Mouse (Mus musculus) thymus, adult 18-20 months (tissue): ENCODE data around the gene Keg1.
"Not testable (repeated sequence)": the region's sequence is repeated elsewhere in the genome, so short reads cannot be mapped to it uniquely, and the experiment has no call there.

Source experiments
- DNase-seq, 2 experiments: peaks; one replicate each; pipeline ENCODE4 v3.0.0; 2022; ENCODE audit warnings: mixed read lengths in 2 of 2

Keg1 gene

DNA sequence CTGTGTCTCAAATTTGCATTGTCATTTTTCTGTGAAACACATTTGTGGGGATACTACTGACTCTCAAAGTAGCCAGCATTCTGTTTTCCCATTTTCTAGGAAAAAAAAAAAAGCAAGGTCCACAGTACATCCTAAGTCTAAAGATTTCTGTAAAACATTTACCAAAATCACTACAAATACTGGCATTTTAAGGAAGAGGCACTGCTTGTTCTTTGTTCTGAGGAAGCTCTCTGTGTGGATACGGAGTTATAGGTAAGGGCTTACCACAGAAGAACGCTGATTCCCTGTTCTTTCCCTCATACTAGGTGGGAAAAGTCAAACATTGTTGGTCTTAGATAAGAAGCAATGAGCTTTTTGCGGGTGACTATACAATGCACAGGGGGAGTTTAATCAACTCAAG, at the start of gene Keg1:
Gene Keg1, plus strand, starts transcription at position 197 of the 400 bp plus-strand sequence.
- no peak for DNase-seq

DNA sequence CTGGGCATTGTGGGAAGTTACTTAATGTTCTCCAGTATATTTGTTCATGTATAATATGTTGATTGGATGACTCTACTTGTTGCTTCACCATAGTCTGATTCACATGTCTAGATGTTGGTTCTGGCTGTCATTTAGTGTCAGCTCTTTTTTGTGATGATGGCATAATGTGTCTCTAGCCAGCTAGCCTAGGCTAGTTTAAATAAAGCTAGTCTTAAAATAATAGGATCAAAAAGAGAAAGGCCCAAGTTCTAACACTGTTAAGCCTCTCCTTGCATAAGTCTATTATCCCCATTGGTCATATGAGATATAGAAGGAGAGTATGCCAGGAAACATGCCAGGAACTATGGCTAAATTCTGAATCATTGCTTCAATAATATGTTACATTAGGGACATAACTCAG, 46.1 kb upstream of the Keg1 start:
- DNase-seq, result no peak

DNA sequence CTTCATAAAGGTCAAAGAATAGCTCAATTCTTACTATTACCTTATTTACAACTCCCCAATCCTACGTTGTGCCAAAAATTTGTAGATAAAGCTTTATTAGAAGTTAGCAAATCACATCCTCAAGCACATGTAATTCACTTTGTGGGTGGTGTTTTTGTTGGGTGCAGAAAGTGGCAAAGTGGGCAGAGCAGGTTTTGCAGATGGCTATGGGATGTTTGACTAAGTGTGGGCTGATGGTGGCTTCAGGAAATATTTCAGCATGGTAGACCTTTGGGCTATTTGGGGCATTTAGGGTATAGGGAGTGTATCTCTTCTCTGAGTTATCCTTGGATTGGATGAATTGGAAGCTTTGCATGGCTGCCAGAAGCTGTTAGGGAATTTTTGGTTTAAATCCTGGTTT, 29.4 kb upstream of the Keg1 start:
- DNase-seq, result no peak

DNA sequence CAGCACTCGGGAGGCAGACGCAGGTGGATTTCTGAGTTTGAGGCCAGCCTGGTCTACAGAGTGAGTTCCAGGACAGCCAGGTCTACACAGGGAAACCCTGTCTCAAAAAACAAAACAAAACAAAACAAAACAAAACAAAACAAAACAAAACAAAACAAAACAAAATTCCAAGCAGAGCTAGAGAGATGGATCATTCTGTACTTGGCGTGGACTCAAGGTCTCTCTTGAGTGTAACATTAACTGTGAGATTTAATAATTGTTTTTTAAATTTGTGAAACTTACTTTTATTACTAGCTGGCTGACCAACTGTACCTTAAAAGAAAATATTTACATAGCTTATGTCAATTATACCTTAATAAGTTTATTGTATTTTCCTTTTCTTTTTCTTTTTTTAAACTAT, 27.0 kb upstream of the Keg1 start:
- not testable (repeated sequence) for DNase-seq

DNA sequence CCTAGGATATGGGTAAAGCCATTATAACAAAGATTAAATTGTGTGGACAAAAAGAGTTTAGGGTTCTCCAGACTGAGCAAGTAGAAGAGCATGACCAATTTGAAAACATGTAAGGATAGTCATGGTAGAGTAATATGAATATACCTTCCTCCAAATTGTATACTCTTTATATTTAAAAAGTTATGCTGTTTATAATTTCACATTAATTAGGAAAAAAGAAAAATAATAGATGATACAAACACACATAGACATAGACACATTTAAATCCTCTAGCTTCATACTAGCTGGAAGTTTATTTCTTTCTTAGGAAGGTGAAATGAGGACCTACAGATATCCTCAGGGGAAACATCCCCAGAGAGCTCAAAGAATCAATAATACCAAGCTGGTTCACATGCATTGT, 25.4 kb upstream of the Keg1 start, which contains the start of gene Olfr1442:
Gene Olfr1442, plus strand, starts transcription at position 301 of the 400 bp plus-strand sequence.
- no peak for DNase-seq

DNA sequence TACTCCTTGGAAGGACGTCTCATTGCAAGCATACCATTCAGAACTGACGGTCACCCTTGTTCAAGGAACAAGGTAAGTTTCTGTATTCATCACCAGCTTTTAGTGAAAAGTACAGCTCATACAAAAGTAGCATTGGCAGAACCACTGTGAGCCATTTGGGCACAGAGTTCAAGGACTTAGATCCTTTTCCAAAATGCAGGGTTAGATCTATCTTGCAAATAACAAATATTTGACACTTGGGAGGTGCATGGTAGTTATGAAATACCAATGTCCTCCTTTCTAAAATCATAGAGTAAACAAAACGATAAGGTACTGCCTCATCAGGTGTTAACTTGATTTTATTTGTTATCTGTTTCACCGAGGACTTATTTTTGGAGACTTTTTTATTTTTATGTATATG, 24.5 kb upstream of the Keg1 start:
- no peak for DNase-seq

DNA sequence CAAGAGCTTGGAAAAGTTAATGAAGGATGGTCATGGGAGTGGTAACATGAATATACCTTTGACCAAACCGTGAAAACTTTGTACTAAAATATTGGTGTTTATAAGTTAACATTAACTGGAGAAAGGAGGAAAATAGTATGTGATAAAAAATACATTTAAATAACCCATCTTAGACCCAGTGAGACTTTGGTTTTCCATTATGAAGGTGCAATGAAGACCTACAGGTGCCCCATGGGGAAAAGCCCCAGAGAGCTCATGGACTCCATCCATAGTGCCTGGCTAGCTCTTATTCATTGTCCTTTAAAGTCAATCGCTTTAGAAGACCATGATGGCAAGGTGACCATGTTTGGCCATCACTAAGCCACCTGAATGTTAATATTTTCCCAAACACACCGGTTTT, 17.8 kb upstream of the Keg1 start, which contains the start of gene Olfr1443:
Gene Olfr1443, plus strand, starts transcription at position 301 of the 400 bp plus-strand sequence.
- no peak for DNase-seq

DNA sequence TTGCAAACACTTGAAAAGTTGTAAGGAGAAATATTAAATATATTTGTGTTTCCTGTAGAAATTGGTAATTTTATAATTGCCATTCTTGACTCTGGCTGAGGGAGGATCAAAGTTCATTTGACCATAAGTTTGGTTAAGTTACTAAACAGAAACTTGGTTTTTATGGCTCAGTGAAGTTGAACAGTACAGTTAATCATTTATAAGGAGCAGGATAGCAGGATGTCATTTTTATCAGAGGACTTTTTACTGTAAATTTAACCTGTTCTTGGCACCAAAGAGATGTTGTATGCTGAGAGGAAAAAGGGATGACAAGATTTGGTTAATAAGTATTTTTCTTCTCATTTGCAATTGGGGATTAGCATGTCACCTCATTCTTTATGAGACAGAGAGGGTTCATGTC, 10.9 kb upstream of the Keg1 start:
- DNase-seq, result no peak

DNA sequence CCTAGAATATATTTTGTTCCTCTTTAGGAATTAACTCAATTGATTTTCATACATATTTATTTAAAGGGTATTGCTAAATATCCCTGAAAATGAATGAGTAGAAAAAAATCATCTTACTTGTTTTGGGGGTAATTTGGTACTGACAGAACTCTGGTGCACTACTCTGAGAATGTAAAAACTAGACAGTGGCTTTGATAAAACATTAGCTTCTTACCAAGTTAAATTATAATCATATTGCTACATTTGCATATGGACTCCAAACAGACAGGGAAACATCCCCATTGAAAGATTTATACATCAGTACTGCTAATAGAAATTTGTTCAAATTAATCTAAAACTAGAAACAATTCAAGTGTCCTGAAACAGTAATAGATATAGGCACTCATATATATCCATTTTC, 10.4 kb upstream of the Keg1 start:
- DNase-seq, result no peak

DNA sequence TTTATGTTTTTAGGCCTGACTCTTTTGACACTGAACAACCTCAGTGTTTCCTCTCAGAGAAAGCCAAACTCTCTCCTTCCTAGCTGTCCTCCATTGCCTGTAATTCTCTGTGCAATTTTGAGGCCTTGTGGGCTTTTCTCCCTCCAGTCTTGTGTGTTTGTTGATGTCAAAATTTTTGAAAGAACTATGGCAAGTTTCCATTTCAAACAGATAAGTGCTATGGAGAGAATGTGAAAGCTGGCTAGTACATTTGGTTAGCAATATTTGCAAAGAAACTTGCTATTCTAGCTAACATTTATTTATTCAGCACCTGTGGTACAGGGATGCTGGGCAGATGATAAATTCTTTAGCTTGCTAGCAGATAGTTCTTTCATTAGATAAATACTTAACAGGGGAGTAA, 635 bp downstream of the Keg1 start:
- no peak for DNase-seq

DNA sequence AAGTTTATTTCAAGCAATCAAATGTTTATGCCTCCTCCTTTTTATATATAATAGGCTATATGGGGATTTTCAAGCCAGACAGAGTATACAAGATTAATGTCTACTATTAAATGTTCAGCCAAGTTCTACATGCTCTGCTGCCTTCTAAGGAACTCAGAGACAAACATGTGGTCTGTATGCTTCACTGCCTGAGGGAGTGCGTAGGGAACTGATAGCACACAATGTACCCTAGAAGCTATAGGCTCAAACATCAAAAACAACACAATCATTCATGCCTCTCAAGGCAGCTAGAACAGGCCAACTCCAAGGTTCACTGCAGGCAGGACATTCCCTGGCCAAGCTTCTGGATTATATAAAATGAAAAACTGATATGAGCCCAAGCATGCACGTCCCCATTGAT, 12.9 kb downstream of the Keg1 start:
- no peak for DNase-seq

DNA sequence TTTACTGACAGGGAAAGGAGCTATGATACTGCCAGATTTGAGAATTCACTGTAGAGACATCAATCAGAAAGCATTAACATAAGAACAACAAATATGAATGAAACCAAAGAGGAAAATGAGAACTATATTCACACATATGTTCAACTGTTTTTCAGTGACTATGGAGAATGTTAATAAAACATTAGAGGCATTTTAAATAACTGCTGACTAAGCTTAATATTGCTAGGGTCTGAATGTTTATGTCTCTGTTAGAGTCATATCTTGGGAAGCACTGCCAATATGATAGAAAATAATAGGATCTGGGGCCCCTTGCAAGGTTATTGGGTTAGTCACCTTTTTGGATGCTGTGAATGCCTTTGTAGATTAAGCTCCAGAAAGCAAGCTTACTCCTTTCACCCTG, 13.4 kb downstream of the Keg1 start:
- no peak for DNase-seq

DNA sequence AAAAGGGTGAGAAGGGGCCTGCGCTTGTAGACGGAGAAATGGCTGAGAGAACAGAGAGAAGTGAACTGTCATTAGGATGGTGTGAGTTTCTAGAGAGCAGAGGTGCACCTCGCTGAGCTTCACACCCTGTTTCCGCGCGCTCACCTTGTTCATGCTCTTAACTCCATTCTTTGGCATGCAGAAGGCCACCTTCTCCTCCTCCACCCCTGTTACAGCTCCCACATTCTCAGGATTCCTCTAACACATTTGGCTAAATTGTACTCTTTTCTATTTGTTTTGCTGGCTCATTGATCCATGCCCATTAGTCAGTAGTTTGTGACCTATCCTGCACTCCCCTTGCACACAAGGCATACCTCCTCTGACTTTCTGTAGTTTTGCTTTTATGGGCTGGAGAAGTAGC, 23.6 kb downstream of the Keg1 start:
- no peak for DNase-seq

DNA sequence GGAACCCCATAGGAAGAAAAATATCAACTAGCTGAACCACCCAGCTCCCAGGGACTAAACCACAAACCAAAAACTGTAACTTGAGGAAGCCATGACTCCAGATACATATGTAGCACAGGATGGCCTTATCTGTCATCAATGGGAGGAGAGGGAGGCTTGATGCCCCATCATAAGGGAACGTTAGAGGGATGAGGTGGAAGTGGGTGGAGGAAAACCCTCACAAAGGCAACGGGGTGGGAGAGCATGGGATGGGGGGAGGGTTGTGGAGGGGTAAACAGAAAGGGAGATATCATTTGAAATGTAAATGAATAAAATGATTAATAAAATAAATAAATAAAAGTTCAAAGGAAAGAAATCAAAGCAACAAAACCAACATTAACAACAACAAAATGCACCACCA, 24.9 kb downstream of the Keg1 start:
- DNase-seq, result no peak

DNA sequence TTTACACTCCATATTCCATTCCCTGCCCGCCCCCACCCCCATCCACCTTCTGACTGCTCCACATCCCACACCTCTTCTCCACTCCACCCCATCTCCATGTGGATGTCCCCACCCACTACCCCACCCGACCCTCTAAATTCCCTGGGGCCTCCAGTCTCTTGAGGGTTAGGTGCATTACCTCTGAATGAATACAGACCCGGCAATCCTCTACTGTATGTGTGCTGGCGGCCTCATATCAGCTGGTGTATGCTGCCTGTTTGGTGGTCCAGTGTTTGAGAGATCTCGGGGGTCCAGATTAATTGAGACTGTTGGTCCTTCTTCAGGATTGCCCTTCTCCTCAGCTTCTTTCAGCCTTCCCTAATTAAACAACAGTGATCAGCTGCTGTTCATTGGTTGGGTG, 25.3 kb downstream of the Keg1 start:
- DNase-seq, result not testable (repeated sequence)

DNA sequence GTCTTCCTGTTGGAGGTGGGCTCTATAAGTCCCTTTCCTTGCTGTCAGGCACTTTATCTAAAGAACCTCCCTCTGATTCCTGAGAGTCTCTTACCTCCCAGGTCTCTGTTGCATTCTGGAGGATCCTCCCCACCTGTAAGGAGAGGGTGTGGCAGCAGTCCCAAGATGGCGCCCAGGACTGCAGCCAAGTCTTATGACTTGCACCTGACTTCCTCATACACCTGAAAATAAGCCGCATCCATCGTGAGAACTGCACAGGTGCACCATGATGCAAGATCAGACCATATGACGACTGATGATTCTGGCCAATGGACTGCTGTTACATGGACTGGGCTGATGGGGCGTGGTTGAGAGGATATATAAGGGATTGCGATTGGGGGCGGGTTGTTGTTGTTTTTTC, 26.0 kb downstream of the Keg1 start:
- not testable (repeated sequence) for DNase-seq

DNA sequence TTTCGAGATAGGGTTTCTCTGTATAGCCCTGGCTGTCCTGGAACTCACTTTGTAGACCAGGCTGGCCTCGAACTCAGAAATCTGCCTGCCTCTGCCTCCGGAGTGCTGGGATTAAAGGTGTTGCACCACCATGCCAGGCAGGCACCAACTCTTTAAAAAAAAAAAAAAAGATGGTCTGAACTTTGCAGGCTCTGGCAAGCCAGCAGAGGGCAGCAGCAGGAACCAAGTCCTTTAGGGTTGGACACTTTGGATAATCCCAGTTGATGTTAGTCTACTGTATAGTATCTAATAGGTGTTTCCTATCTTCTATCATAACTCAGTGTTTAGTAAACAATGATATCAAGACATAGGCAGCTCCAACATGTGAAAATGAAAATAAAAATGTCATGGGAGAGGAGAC, 26.7 kb downstream of the Keg1 start:
- peak in 1 of 2 experiments; percentile 4 for DNase-seq

DNA sequence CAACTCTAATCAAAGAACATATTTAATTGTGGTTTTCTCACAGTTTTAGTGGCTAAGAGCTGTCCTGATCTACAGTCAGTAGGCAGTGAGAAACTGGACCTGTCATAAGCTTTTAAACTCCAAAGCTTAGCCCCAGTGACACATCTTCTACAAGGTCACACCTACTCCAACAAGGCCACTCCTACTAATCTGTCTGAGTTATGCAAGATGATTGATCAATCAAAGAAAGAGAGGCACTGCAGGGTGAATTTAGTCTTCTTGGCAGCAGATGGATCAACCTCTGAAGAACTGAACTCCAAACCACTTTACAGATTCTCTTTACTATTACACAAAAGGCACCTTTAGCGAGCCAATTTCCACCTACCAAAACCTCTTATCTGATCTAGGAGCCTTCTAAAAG, 30.3 kb downstream of the Keg1 start:
- DNase-seq, result no peak

DNA sequence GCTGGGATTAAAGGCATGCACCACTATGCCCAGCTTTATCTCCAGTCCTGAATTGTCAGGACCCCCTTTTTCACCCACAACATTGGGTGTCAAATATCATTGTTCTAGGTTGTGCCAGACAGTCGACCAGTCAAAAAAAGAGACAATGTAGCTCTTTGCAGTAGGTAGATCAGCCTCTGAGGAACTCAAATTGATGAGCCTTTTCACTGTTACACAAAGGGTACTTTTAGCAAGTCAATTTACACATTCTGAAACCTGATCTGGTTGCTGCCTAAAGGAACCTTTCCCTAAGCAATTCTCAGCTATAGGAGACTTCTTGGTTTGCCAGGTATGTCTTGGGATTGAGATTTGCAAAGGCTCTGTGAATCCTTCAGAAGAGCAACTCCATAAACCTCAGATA, 35.5 kb downstream of the Keg1 start:
- no peak for DNase-seq

DNA sequence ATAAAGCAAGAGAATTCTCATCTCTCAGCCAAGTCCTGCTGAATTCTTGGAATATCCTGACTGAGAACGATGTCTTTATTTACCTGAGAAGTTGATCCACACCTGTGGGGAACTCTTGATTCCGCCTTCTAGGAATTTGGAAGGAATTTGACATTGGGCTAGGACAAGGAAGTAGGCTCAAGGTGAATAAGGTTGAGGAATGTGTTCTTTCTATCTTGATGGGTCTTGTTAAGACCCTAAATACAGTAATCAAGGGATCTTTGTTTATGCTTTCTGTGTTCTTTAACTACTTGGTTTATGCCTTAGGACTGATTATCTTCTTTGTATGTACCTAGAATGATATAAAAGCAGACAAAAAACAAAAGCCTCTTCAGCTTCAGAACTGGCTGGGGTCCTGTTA, 36.4 kb downstream of the Keg1 start:
- DNase-seq, result no peak

DNA sequence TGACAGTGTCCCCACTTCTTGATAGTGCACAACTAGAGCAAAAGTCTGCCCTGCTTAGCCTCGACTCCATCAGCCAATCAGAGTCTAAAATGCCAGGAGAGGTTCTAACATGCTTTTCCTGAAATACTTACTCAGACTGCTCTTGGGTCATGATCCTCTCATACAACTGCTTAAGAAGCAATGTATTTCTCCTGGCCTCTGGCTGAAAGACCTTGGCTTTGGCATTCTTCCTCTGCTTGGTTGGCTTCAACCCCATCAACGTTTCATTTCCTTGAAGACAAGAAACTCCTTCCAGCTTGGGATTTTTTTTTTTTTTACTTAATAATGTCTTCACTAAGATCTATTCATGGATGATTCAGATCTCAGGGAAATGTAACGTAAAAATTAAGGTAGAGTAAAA, 60.7 kb downstream of the Keg1 start:
- DNase-seq, result no peak

DNA sequence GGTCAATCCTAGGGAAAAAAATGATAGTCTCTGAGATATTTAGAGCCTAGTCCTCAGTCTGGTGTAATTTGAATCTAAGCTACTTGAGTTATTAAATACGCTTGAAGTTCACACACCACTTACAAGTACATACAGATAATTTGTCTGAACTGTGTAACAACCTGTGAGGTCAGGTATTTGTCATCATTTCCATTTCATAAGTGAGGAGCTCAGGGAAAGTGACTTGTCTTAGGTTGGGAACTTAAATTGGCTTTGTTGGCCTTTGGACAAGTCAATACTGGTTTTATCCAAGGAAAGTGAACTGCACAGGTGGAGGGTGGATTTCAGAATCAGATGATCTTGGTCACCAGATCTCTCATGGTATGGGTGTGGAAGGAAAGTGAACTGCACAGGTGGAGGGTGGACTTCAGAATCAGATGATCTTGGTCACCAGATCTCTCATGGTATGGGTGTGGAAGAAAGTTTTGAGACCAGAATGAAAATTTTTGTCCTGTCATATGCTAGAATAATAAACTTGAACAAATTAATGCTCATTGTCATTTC, 63.4 kb downstream of the Keg1 start:
- no peak for DNase-seq

DNA sequence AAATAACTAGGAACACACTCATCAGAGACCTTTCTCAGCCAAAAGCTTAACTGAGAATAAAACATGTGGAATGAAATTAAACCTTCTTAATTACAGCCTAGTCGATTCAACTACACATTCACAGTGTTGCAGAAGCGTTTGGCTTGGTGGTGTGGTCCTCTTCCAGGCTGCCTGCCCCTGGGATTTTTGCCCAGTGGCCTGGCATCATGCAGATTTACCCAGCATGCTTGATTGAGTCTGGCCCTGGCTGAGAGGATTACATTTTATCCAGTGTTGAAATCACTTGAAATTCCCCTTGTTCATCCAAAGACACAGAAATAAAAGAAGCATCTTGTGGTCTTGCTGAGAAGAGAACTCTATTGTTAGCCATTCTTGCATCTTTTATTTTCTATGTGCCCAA, 64.1 kb downstream of the Keg1 start:
- no peak for DNase-seq

DNA sequence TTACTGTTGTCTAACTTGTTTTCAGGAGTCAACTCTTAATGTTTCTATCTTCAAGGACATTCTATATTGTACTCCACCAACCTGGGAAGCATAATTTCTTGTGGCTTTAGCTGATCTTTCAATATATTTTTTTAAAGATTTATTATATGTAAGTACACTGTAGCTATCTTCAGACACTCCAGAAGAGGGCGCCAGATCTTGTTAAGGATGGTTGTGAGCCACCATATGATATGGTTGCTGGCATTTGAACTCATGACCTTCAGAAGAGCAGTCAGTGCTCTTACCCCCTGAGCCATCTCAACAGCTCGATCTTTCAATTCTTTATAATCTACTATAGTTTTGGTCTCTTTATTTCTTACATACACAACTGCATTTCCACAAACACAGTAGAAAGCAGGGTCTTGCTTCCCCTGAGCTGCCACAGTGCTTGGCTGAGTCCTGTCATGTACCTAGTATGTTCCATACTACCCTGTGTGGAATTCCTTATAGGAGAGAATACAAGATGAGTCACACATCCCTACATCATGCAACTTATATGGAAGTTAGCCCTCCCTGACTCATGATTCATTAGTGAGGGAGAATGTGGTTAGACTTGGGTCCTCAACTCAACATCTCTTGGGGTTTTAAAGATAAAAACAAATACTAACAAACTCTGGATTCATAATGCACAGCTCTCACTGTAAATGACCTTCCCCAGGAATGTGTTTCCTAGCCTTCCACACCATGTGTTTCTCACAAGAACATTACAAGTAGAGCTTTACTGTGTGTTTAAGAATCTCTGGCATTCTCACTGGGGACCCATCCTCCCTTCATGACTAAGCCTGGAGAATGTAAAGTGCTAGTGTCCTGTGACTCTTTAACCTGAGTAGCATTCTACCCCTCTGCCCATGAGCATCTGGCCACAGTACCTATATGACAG, 66.9 kb downstream of the Keg1 start:
- DNase-seq, result peak in 1 of 2 experiments; percentile 10

DNA sequence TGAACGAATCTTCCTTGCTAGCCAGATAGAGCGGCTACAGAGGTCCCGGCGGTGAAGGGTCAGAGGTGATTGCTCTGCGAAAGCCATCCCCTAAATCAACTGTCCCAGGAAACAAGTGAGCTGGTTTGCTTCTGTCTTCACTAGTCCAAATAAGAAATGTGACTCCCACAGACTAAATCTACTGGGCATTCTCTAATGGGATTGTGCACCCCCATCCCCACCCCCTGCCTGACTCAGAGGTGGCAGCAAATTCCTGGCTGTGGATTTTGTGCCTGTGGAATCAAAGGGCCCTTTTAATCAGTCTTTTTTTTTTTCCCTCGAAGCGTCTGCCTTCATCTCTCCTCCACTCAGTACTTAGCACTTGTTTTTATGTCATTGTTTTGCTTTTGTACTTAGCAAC, 69.7 kb downstream of the Keg1 start, which contains the start of gene Cntf:
Gene Cntf, minus strand, starts transcription at position 325 of the 400 bp plus-strand sequence.
- no peak for DNase-seq
